Mouse (Mus musculus) ovary, postnatal 10 days (tissue): ENCODE measurements at regions not wholly inside any gene's neighbourhood (a gene's known extent, or its start where the extent isn't known, plus 50 kb on each side); places are given as distances from the start of the nearest gene placed in this dataset.
"Not testable (repeated sequence)": the region's sequence is repeated elsewhere in the genome, so short reads cannot be mapped to it uniquely, and the experiment has no call there.

Experiments used
- DNase-seq: peaks from one replicate; pipeline ENCODE4 v3.0.0; 2022; ENCODE audit warnings: low spot score

DNA sequence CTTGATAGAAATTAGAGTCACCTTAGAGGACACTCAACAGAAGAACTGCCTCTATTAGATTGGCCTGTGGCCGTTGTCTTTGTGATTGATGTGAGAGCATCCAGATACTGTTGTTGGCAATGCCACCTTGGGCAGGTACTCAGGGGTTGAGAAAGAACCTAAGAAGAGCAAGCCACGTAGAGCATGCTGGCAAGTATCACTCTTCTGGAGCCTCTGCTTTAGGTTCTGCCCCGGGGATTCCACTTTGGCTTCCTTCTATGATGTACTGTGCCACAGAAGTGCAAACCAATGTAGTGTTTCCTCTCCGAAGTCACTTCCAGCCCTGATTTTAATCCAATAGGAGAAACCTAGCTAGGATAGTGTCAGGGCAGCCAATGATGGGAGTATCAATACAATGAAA is 98.3 kb upstream of the Fam84a start:
- no peak for DNase-seq

DNA sequence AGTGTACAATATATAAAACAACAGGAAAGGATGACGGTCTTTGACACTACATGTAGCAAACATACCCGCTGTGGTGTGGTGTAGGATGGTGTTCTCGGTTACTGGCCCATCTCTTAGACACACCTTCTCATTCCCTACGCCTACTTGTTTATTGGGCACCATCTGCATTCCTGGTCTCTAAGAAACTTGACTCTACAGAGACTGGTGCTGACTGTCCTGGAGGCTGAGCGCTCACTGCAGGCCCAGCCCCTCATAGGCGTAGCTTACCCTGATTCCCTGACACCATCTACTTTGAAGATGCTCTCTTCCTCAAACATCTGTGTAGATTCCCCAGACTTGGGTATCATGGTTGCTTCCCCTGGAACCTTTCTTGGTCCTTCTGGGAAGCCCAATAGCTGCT is 90.9 kb upstream of the Fam84a start:
- DNase-seq = not testable (repeated sequence)

DNA sequence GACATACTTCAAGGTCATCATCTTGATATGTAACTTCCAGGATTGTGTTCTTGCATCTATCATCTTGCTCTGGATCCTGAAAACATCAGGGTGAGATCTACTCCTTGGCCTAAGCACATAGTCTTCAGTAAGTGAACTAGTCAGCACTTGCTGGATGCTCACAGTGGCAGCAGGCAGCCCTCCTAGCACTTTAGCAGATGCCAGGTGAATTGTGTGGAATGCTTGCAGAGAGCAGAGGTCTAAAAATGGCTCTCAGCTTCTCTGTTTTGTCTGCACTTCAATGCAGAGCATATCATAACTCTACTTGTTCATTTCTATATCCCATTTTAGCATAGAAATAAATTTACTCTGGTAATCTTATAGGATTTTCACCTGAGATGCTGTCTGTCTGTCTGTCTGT is 85.8 kb upstream of the Fam84a start:
- no peak for DNase-seq

DNA sequence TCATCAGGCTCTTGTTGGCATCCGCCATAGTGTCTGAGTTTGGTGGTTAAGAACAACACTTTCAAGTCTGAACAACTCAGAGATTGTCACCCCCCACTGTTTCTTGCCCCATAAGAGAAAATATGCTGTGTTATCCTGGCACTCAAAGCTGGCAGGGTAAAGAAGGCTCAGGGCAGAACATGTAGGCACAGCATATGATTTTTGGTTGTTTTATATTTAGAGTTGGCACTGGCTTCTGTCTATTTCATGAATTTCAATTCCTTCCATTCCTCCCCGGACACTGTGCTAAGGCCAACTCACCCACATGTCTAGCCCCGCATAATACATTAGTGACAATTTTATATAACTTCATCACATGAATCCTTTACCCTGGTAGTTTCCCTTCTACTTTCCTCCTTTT is 83.5 kb upstream of the Fam84a start:
- no peak for DNase-seq

DNA sequence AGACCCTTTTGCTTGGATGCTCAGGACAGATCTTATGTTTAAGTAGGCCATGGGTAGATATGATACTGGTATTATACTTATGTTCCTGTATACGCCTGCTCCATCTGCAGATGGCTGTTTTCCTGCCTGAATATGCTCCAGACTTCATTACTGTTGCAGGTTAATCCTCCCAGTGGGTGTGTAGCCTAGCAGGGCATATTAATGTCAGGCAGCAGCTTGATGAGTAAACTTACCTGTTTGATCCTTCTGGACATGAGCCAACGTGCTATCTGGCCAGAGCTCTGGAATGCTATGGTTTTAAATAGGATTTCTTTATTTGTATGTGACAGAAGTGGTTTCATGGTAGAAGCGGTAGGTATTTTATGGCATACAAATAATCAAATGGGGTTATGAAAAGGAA is 60.8 kb upstream of the Fam84a start:
- no peak for DNase-seq

DNA sequence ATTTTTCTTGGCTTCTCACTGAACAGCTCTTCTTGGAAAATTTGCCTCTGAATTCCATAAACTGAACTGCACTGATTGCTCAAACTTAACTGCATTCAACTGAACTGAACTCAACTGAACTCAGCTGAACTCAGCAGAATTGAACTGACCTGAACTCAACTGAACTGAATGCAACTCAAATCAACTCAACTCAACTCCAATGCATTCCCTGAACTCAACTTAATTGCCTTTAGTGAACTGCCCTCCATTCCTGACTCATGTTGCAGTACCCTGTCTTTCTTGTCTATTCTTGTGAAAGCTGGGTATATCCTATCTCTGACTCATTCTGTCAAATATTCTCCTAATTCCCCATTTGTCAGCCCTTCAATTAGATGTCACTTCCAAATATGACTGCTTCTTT is 58.0 kb upstream of the Fam84a start:
- DNase-seq = no peak

DNA sequence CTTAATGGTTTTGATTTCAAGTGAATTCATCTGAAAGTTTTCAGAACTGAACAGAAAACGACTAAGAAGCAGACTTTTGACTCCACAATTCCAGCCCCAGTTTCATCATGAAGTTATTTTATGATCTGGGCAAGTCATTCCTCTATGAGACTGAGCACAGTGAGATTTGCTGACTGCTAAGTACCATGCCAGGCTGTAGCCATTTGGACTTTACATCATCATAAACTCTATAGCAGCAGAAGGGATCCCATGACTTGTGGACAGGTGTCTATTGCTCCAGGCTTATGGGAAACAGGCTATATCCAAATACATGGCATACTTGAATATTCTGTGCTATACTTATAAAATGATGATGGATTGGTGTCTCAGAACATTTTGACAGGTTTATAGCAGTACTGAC is 55.4 kb upstream of the Fam84a start:
- no peak for DNase-seq

DNA sequence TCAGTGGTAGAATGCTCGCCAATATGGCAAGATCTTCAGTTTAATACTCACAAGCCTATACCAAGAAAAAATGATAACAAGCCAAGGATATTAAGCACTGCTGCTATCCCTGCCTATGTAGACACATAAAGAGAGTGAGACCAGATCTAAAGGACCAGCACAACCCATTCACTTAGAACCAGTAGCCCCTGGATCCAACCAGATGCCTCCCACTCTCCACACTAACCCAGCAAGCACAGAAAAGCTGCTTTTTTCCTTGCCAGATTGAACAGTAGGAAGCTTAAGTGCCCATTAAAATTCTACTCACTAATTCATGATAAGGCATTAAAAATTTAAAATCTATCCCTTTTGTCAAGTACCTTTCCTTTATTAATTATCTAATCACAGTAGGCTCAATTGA is 52.6 kb upstream of the Fam84a start:
- no peak for DNase-seq
